Mouse (Mus musculus) liver, embryonic 12.5 days (tissue): ENCODE data around the gene Phldb1. TPM values are rescaled to one million over a fixed set of nuclear protein-coding genes. Genes with fewer than 3 reads are reported as not detected.

Experiments
- ATAC-seq: fragments of 200-750 bp; cut with Nextera tagmentation; 2 replicates; pipeline ENCODE4 v1.8.0; 2017; ENCODE audit warnings: moderate number of reproducible peaks, mild to moderate bottlenecking, moderate library complexity
- H3K27ac ChIP-seq: fragments of 300-500 bp; sonication (generic); 2 replicates; pipeline ENCODE4 v1.5.1; 2016; ENCODE audit warnings: mild to moderate bottlenecking
- H3K27me3 ChIP-seq: fragments of 300-500 bp; sonication (generic); replicated peaks from 2 replicates; pipeline ENCODE4 v1.6.1; 2016; ENCODE audit warnings: mild to moderate bottlenecking, moderate library complexity
- H3K36me3 ChIP-seq: fragments of 300-500 bp; sonication (generic); 2 replicates; pipeline ENCODE4 v1.6.1; 2016; ENCODE audit warnings: mild to moderate bottlenecking, moderate library complexity
- H3K4me1 ChIP-seq: fragments of 300-500 bp; sonication (generic); 2 replicates; pipeline ENCODE4 v1.6.1; 2016
- H3K4me2 ChIP-seq: fragments of 300-500 bp; sonication (generic); 2 replicates; pipeline ENCODE4 v1.6.1; 2016; ENCODE audit warnings: mild to moderate bottlenecking, moderate library complexity
- H3K4me3 ChIP-seq: fragments of 300-500 bp; sonication (generic); 2 replicates; pipeline ENCODE4 v1.5.1; 2016; ENCODE audit warnings: mild to moderate bottlenecking, moderate library complexity
- H3K9ac ChIP-seq: fragments of 300-500 bp; sonication (generic); 2 replicates; pipeline ENCODE4 v1.6.1; 2016; ENCODE audit warnings: mild to moderate bottlenecking, moderate library complexity
- H3K9me3 ChIP-seq: fragments of 300-500 bp; sonication (generic); replicated peaks from 2 replicates; pipeline ENCODE4 v1.6.1; 2016; ENCODE audit warnings: mild to moderate bottlenecking, moderate library complexity
- WGBS: fragments of 180-500 bp; shearing (Covaris S2); methylation state at CpG from one replicate; pipeline ENCODE4 v1.1.7; 2016; ENCODE audit not compliant: insufficient replicate concordance; 5-methylcytosine and 5-hydroxymethylcytosine counted together
- polyA plus RNA-seq: library from polyadenylated mRNA; unstranded; fragments of >200 nt; fragmentation: Nextera tagmentation; extraction: Ambion mirVana; gene quantifications from 2 replicates; pipeline ENCODE4 v1.2.1, GENCODE M21; 2016

The Phldb1 gene
- polyA plus RNA-seq, 1 experiment from 2014 or later = 5.2 TPM

DNA sequence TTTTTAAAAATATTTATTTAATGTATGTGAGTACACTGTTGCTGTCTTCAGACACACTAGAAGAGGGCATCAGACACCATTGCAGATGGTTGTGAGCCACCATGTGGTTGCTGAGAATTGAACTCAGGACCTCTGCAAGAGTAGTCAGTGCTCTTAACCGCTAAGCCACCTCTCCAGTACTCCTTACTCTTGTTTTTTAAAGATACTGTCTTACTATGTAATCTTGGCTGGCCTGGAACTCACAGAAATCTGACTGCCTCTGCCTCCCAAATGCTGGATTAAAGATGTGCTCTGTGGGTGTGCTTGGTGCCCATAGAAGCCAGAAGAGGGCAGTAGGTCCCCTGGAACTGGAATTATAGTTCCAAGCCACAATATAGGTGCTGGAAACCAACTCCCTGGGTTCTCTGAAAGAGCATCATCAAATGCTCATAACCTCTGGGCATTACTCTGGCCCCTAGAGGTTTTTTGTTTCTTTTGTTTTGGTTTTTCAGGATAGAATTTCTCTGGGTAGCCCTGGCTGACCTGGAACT is 5.7 kb upstream of the Phldb1 start:
- H3K36me3 ChIP-seq = peaks cover 42% of the 10 kb centered on the region
- H3K27ac ChIP-seq = no peak overlapping the region
- no peak overlapping the region for H3K4me2 ChIP-seq
- H3K9ac ChIP-seq = no peak overlapping the region
- ATAC-seq = 0 out of 2 replicates have a peak, but pooled peaks have one; percentile 35
- H3K4me3 ChIP-seq = no peak overlapping the region
- H3K27me3 ChIP-seq = peaks cover 16% of the 10 kb centered on the region
- H3K4me1 ChIP-seq = no peaks in the 10 kb centered on the region
- 83% methylated on average over 1 of the region's 1 CpGs for WGBS
- no peaks in the 10 kb centered on the region for H3K9me3 ChIP-seq

- no peak overlapping the region for H3K4me3 ChIP-seq
- H3K4me2 ChIP-seq = no peak overlapping the region
- no peak for ATAC-seq
- peaks cover 31% of the 10 kb centered on the region for H3K4me1 ChIP-seq
- H3K36me3 ChIP-seq = peaks cover 9% of the 10 kb centered on the region
- peaks cover 49% of the 10 kb centered on the region for H3K27me3 ChIP-seq
- no peak overlapping the region for H3K27ac ChIP-seq
- WGBS = 36% methylated on average over 8 of the region's 8 CpGs
- no peak overlapping the region for H3K9ac ChIP-seq
- H3K9me3 ChIP-seq = no peaks in the 10 kb centered on the region
Observed at GRCm38 (mm10) chr9:44737240-44737949, 2.4 kb upstream of the Phldb1 start.

- Histone ChIP-seq H3K9me3 (no peaks in the 10 kb centered on the region), H3K36me3 (peaks cover 3% of the 10 kb centered on the region; the same call in 1 of the 2 replicates), H3K4me1 (peaks cover 40% of the 10 kb centered on the region), H3K4me2 (no peak overlapping the region), H3K9ac (no peak overlapping the region), H3K27ac (no peak overlapping the region), H3K27me3 (peaks cover 53% of the 10 kb centered on the region), H3K4me3 (no peak overlapping the region)
- ATAC-seq = no peak
- WGBS = 60% methylated on average over 2 of the region's 2 CpGs
Observed at GRCm38 (mm10) chr9:44736301-44736700, 1.3 kb upstream of the Phldb1 start.

- Histone ChIP-seq H3K4me3 (no peak overlapping the region), H3K9me3 (no peaks in the 10 kb centered on the region), H3K36me3 (no peaks in the 10 kb centered on the region), H3K9ac (no peak overlapping the region), H3K4me1 (peaks cover 40% of the 10 kb centered on the region), H3K4me2 (no peak overlapping the region), H3K27me3 (peaks cover 53% of the 10 kb centered on the region), H3K27ac (no peak overlapping the region)
- no peak for ATAC-seq
- WGBS = 66% methylated on average over 6 of the region's 6 CpGs
Observed at GRCm38 (mm10) chr9:44735886-44736285, 888 bp upstream of the Phldb1 start.

- Histone ChIP-seq H3K27me3 (peaks cover 54% of the 10 kb centered on the region), H3K4me3 (peak overlapping the region; percentile 57), H3K4me1 (peaks cover 40% of the 10 kb centered on the region), H3K4me2 (peak overlapping the region; percentile 93), H3K9ac (peak overlapping the region; percentile 57), H3K9me3 (no peaks in the 10 kb centered on the region), H3K36me3 (no peaks in the 10 kb centered on the region), H3K27ac (0 out of 2 replicates have a peak overlapping the region, but pooled peaks have one; percentile 45)
- WGBS = 2% methylated on average over 79 of the region's 79 CpGs
- 0 out of 2 replicates have a peak, but pooled peaks have one; percentile 18 for ATAC-seq
Observed at GRCm38 (mm10) chr9:44733671-44734523, 1.1 kb downstream of the Phldb1 start.

GRCm38 (mm10) chr9:44732921-44733530 is 2.0 kb downstream of the Phldb1 start:
- H3K4me3 ChIP-seq = peak overlapping the region; percentile 57; the same call in 1 of the 2 replicates
- H3K9me3 ChIP-seq = no peaks in the 10 kb centered on the region
- peak overlapping the region; percentile 57; the same call in 1 of the 2 replicates for H3K9ac ChIP-seq
- H3K4me2 ChIP-seq = peak overlapping the region; percentile 93
- H3K27me3 ChIP-seq = peaks cover 63% of the 10 kb centered on the region
- no peak overlapping the region for H3K27ac ChIP-seq
- WGBS = 30% methylated on average over 12 of the region's 12 CpGs
- no peak for ATAC-seq
- peaks cover 40% of the 10 kb centered on the region for H3K4me1 ChIP-seq
- no peaks in the 10 kb centered on the region for H3K36me3 ChIP-seq

DNA sequence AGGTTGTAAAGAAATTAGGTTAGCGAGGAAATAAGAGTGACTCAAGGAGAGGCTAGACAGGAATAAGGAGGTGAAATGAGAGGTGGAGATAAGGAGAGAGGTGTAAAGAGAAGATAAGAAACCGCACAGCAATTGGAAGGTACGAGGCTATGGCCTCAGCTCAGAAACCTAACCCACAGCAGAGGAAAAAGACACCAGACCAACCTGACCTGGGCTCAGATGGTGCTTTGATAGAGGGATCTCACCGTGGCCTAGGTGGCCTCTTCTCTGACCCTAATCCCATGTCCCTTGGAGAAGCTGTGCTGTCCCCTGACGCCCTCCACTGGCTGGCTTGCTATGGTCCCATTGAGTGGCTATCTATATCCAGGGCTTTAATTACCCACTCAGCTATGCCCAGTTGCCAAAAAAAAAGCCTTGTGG is 2.9 kb downstream of the Phldb1 start:
- peak; percentile 51 for ATAC-seq
- no peaks in the 10 kb centered on the region for H3K9me3 ChIP-seq
- no peak overlapping the region for H3K4me3 ChIP-seq
- H3K4me2 ChIP-seq = peak overlapping the region; percentile 7; the same call in 1 of the 2 replicates
- H3K27ac ChIP-seq = no peak overlapping the region
- H3K9ac ChIP-seq = no peak overlapping the region
- H3K36me3 ChIP-seq = no peaks in the 10 kb centered on the region
- H3K27me3 ChIP-seq = peaks cover 66% of the 10 kb centered on the region
- H3K4me1 ChIP-seq = peaks cover 40% of the 10 kb centered on the region
- 17% methylated on average over 5 of the region's 5 CpGs for WGBS

DNA sequence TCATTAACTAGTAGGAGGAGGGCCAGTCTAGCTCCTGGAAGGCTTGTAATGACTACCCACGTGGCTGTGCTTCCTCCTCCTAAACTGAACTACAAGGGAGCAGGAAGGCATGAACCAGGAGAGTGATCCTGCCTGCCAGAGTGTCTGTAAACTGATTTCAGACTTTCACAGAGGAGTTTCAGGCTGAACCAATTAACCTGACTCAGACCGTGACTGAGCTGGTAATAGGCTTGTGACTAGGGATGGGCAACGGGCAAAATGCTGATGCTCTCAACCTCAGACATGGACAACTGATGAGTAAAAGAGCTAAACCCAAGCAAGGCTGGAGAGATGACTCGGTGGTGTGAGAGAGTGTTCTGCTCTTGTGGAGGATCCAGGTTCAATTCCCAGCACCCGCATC is 7.6 kb downstream of the Phldb1 start:
- no peak overlapping the region for H3K27ac ChIP-seq
- no peak overlapping the region for H3K4me3 ChIP-seq
- no peak overlapping the region for H3K9ac ChIP-seq
- 56% methylated on average over 5 of the region's 5 CpGs for WGBS
- H3K4me2 ChIP-seq = no peak overlapping the region
- peaks cover 32% of the 10 kb centered on the region for H3K4me1 ChIP-seq
- ATAC-seq = no peak
- H3K9me3 ChIP-seq = no peaks in the 10 kb centered on the region
- H3K27me3 ChIP-seq = peaks cover 36% of the 10 kb centered on the region
- H3K36me3 ChIP-seq = no peaks in the 10 kb centered on the region

- 51% methylated on average over 10 of the region's 10 CpGs for WGBS
- H3K9me3 ChIP-seq = no peaks in the 10 kb centered on the region
- H3K27ac ChIP-seq = no peak overlapping the region
- H3K9ac ChIP-seq = no peak overlapping the region
- peaks cover 37% of the 10 kb centered on the region for H3K27me3 ChIP-seq
- H3K4me2 ChIP-seq = no peak overlapping the region
- no peak overlapping the region for H3K4me3 ChIP-seq
- ATAC-seq = no peak
- H3K36me3 ChIP-seq = no peaks in the 10 kb centered on the region
- H3K4me1 ChIP-seq = peaks cover 30% of the 10 kb centered on the region
Observed at GRCm38 (mm10) chr9:44726431-44727146, 8.4 kb downstream of the Phldb1 start.

DNA sequence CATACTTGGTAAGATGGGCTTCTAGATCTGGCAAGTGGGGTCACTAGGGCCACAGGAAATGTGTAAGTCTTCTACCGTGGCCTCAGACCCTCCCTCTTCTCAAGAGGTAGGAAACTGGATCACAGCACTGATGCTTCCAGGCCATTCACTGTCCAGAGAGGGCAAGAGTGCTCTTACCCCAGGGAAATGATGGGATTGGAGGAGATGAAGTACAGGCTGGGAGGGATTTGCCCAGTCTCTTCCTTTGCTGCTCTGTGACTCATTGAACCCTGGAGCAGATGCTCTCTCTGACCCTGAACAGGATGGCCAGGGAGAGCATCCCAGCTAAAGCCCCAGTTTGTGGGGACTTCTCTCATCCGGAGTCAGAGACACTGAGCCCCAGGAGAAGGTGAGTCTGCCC is 10.3 kb downstream of the Phldb1 start:
- H3K9me3 ChIP-seq = no peaks in the 10 kb centered on the region
- peaks cover 54% of the 10 kb centered on the region for H3K27me3 ChIP-seq
- no peak overlapping the region for H3K9ac ChIP-seq
- no peaks in the 10 kb centered on the region for H3K36me3 ChIP-seq
- no peak overlapping the region for H3K4me2 ChIP-seq
- 60% methylated on average over 2 of the region's 2 CpGs for WGBS
- no peak overlapping the region for H3K4me3 ChIP-seq
- ATAC-seq = no peak
- H3K4me1 ChIP-seq = peaks cover 47% of the 10 kb centered on the region
- no peak overlapping the region for H3K27ac ChIP-seq

GRCm38 (mm10) chr9:44724223-44724622 is 10.8 kb downstream of the Phldb1 start:
- Histone ChIP-seq H3K9ac (no peak overlapping the region), H3K27me3 (peaks cover 54% of the 10 kb centered on the region), H3K4me3 (no peak overlapping the region), H3K9me3 (no peaks in the 10 kb centered on the region), H3K4me1 (peaks cover 51% of the 10 kb centered on the region), H3K36me3 (no peaks in the 10 kb centered on the region), H3K4me2 (no peak overlapping the region), H3K27ac (no peak overlapping the region)
- no peak for ATAC-seq
- WGBS = 64% methylated on average over 6 of the region's 6 CpGs
